Mouse (Mus musculus) heart, postnatal 0 days (tissue): ENCODE measurements around the gene Ddrgk1.

ENCODE experiments used
- CTCF ChIP-seq: IDR thresholded peaks from 2 replicates; pipeline ENCODE4 v1.5.1; 2016; ENCODE audit warnings: antibody characterized with exemption, control low read depth, low read depth
- EP300 ChIP-seq: IDR thresholded peaks from 2 replicates; pipeline ENCODE4 v1.6.1; 2016; ENCODE audit warnings: antibody characterized with exemption, low read depth

GRCm38 (mm10) chr2:130639276-130639675 is 25.2 kb downstream of the Ddrgk1 start:
- TF ChIP-seq CTCF (no peak), EP300 (no peak)
